Comparison of ENCODE assay signal across 8 mouse cellular contexts in the genomic region with DNA sequence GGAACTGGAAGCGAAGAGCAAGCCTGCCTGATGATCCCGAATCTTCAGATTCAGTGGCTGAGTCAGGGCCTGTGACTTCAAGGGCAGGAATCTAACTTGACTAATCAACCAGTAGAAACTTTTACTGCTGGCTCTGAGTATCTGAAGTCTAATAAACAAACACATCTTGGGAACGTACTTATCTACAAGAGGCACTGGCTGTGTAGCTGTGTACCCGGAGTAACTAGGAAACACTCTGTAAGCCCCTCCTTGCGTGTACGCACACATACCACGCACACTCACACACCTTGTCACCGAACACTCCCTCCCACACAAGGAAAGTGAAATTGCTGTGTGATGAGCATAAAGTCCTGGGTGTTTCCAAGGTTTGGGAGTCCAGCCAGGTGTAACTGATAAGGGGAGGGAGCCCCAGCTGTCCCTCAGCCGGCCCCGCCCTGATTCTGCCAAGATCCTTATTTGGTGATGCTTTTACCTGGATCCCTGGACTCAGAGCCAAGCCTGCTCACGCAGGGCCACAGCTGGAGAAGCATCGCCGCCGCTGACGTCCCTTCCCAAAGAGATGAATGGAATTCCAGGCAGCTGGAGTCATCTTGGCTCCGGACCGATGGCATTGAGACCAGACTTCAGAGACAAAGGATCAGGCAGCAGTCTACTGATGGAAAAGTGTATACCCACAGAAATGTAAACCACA. TPM values are rescaled to one million over a fixed set of nuclear protein-coding genes. Genes with fewer than 3 reads are reported as not detected.
DNase-seq lines count a peak whose midpoint lies in the region; ATAC-seq lines count a peak whose summit lies in the region.

No protein-coding gene starts in this region.

- peak overlapping the region; percentile 48; the same call in 1 of the 2 replicates for H3K4me3 ChIP-seq in liver, embryonic 11.5 days (ENCODE audit: low read depth, low read length)
- H3K4me3 ChIP-seq in brown adipose tissue, adult 24 weeks (ENCODE audit: insufficient read depth, low read depth, low read length), result no peak overlapping the region
- peak overlapping the region; percentile 60 for H3K4me3 ChIP-seq in intestine, embryonic 14.5 days (ENCODE audit: low read depth, low read length)
- H3K4me3 ChIP-seq in stomach, embryonic 15.5 days (replicated peaks), result peak overlapping the region; percentile 65

- H3K4me2 ChIP-seq in liver, embryonic 11.5 days, result peak overlapping the region; percentile 84
- peak overlapping the region; percentile 87 for H3K4me2 ChIP-seq in intestine, embryonic 14.5 days (ENCODE audit: low read length)
- H3K4me2 ChIP-seq in stomach, embryonic 15.5 days, result peak overlapping the region; percentile 93

- no peak overlapping the region for H3K27ac ChIP-seq in liver, embryonic 11.5 days (ENCODE audit: low read depth, low read length)
- H3K27ac ChIP-seq in brown adipose tissue, adult 24 weeks (replicated peaks; ENCODE audit: low read depth, low read length), result 0 out of 2 replicates have a peak overlapping the region, but pooled peaks have one; percentile 22
- H3K27ac ChIP-seq in intestine, embryonic 14.5 days (ENCODE audit: low read depth), result peak overlapping the region; percentile 78; the same call in 1 of the 2 replicates
- peak overlapping the region; percentile 59 for H3K27ac ChIP-seq in stomach, embryonic 15.5 days

- peaks cover 7% of the 10 kb centered on the region for H3K27me3 ChIP-seq in liver, embryonic 11.5 days (replicated peaks; ENCODE audit: control insufficient read depth, insufficient read depth, low read length)
- H3K27me3 ChIP-seq in intestine, embryonic 14.5 days (replicated peaks; ENCODE audit: control insufficient read depth, insufficient read depth, low read length), result no peaks in the 10 kb centered on the region
- H3K27me3 ChIP-seq in stomach, embryonic 15.5 days (replicated peaks), result no peaks in the 10 kb centered on the region

- H3K9ac ChIP-seq in liver, embryonic 11.5 days (ENCODE audit: low read depth, low read length), result no peak overlapping the region
- peak overlapping the region; percentile 29; the same call in 1 of the 2 replicates for H3K9ac ChIP-seq in intestine, embryonic 14.5 days (ENCODE audit: low read length)
- H3K9ac ChIP-seq in stomach, embryonic 15.5 days, result 0 out of 2 replicates have a peak overlapping the region, but pooled peaks have one; percentile 12

- no peak for DNase-seq in liver, embryonic 11.5 days (ENCODE audit: low spot score)
- no peak for DNase-seq in liver
- peak; percentile 62 for DNase-seq in gastrocnemius, postnatal 14 days
- DNase-seq in intestine, embryonic 14.5 days (ENCODE audit: low spot score), result peak; percentile 66
- peak; percentile 75 for DNase-seq in lung, postnatal 10 days

- no peaks in the 10 kb centered on the region for H3K36me3 ChIP-seq in liver, embryonic 11.5 days (ENCODE audit: control insufficient read depth, insufficient read depth, low read length)
- peaks cover 9% of the 10 kb centered on the region for H3K36me3 ChIP-seq in intestine, embryonic 14.5 days (ENCODE audit: control insufficient read depth, insufficient read depth, low read length)
- no peaks in the 10 kb centered on the region for H3K36me3 ChIP-seq in stomach, embryonic 15.5 days

- H3K4me1 ChIP-seq in liver, embryonic 11.5 days (replicated peaks; ENCODE audit: control insufficient read depth, insufficient read depth, low read length), result peaks cover 3% of the 10 kb centered on the region; the same call in 1 of the 2 replicates
- H3K4me1 ChIP-seq in brown adipose tissue, adult 24 weeks (ENCODE audit: control insufficient read depth, insufficient read depth, insufficient read length, low read length), result peaks cover 2% of the 10 kb centered on the region; the same call in 1 of the 2 replicates
- peaks cover 22% of the 10 kb centered on the region for H3K4me1 ChIP-seq in intestine, embryonic 14.5 days (replicated peaks; ENCODE audit: control insufficient read depth, insufficient read depth, low read length)
- H3K4me1 ChIP-seq in stomach, embryonic 15.5 days, result peaks cover 6% of the 10 kb centered on the region

- intact Hi-C loops in gastrocnemius, postnatal 14 days (cut with DNase I; ENCODE audit: low total_unique reads), result loop anchor here (5.0 kb wide), 2 partner anchors 328 to 568 kb away; no protein-coding TSS in a partner anchor

- H3K9me3 ChIP-seq in liver, embryonic 11.5 days (ENCODE audit: control insufficient read depth, low read length), result no peaks in the 10 kb centered on the region
- no peaks in the 10 kb centered on the region for H3K9me3 ChIP-seq in intestine, embryonic 14.5 days (ENCODE audit: control insufficient read depth, low read length)
- no peaks in the 10 kb centered on the region for H3K9me3 ChIP-seq in stomach, embryonic 15.5 days

- ATAC-seq in liver, embryonic 11.5 days (replicated peaks; ENCODE audit: low FRiP score), result no peak
- ATAC-seq in intestine, embryonic 14.5 days (replicated peaks; ENCODE audit: low FRiP score, low TSS enrichment, low read depth), result peak; percentile 18; the same call in 1 of the 2 replicates
- no peak for ATAC-seq in stomach, embryonic 15.5 days (ENCODE audit: insufficient read depth, low FRiP score, low read depth)
- no peak for ATAC-seq in monocyte, adult 5-6 weeks (replicated peaks; ENCODE audit: insufficient number of reproducible peaks, low FRiP score, low TSS enrichment, poor library complexity, severe bottlenecking)

- 41% methylated on average over 17 of the region's 17 CpGs for WGBS in liver, embryonic 11.5 days
- WGBS in intestine, embryonic 14.5 days, result 26% methylated on average over 17 of the region's 17 CpGs
- WGBS in stomach, embryonic 15.5 days, result 25% methylated on average over 17 of the region's 17 CpGs

RNA-seq across cellular contexts. Expression of gene Thbs1, which starts 1.3 kb away (rescaled TPM):
- 85.5 and 95.4 TPM in 2 replicates for polyA plus RNA-seq in liver, embryonic 11.5 days (2014; fragmentation: Nextera tagmentation; extraction: Ambion mirVana)
- 6.2 and 8.1 TPM in 2 replicates for polyA plus RNA-seq in brown adipose tissue, adult 24 weeks (2012; ENCODE audit: insufficient read depth, insufficient read length, missing spikeins)
- total RNA-seq in gastrocnemius, postnatal 14 days (2021), result 10 to 100 TPM; 21.7 to 23.0 TPM
- polyA plus RNA-seq in intestine, embryonic 14.5 days (2014; fragmentation: Nextera tagmentation; extraction: Ambion mirVana), result 24.2 and 24.5 TPM in 2 replicates
- 51.2 and 53.3 TPM in 2 replicates for polyA plus RNA-seq in stomach, embryonic 15.5 days (2015; fragmentation: Nextera tagmentation; extraction: Ambion mirVana)
- 36.2 to 69.3 TPM (median 48.4 TPM) in 3 replicates for total RNA-seq in monocyte, adult 5-6 weeks (2017)

Comparison
In these comparisons a context has a peak if more than half of its experiments do, and no peak if none do; other contexts are left out.
1. DNase-seq: peak in gastrocnemius, postnatal 14 days (single experiment), intestine, embryonic 14.5 days (single experiment) and lung, postnatal 10 days (single experiment); none in liver, embryonic 11.5 days (single experiment) and liver (single experiment).
2. Peak in every context shown above with its lines, with median percentiles within 50 percentile points of each other: H3K4me2 ChIP-seq.